Mouse (Mus musculus): ENCODE results near the gene Gm9821.
A peak's percentile ranks its signal among the peaks of the same experiment; 100 is the strongest.

The Gm9821 gene

DNA sequence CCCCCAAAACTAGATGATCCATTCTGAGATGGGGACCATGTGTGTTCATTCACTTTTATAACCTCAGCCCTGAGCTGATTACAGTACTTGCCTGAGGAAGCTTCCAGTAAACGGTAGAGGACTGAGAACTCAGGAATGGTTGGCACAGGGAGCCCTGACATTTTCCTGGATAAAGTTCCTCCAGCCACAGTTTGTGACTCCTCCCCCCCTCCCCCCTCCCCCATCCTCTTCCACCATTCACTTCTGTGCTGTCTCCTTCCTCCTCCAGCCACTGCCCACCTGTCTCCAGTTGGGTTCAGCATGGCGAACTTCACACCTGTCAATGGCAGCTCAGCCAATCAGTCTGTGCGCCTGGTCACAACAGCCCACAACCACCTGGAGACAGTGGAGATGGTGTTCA is 18.6 kb upstream of the Gm9821 start, which contains the start of gene Chrm4:
TSS of gene Chrm4 (plus strand) at position 301 of the 400 bp plus-strand sequence.
- DNase-seq (ENCODE audit: low spot score in 2 of 2): no peak

DNA sequence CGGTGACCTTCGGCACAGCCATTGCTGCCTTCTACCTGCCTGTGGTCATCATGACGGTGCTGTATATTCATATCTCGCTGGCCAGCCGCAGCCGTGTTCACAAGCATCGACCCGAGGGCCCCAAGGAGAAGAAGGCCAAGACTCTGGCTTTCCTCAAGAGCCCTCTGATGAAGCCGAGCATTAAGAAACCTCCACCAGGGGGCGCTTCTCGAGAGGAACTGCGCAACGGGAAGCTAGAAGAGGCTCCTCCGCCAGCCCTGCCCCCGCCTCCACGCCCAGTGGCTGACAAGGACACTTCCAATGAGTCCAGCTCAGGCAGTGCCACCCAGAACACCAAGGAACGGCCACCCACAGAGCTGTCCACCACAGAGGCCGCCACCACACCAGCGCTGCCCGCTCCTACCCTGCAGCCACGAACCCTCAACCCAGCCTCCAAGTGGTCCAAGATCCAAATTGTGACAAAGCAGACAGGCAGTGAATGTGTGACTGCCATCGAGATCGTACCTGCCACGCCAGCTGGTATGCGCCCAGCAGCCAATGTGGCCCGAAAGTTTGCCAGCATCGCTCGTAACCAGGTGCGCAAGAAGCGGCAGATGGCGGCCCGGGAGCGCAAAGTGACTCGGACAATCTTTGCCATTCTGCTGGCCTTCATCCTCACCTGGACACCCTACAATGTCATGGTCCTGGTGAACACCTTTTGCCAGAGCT is 17.5 kb upstream of the Gm9821 start:
- peak; percentile 54 to 67 for DNase-seq (ENCODE audit: low spot score in 2 of 2)

DNA sequence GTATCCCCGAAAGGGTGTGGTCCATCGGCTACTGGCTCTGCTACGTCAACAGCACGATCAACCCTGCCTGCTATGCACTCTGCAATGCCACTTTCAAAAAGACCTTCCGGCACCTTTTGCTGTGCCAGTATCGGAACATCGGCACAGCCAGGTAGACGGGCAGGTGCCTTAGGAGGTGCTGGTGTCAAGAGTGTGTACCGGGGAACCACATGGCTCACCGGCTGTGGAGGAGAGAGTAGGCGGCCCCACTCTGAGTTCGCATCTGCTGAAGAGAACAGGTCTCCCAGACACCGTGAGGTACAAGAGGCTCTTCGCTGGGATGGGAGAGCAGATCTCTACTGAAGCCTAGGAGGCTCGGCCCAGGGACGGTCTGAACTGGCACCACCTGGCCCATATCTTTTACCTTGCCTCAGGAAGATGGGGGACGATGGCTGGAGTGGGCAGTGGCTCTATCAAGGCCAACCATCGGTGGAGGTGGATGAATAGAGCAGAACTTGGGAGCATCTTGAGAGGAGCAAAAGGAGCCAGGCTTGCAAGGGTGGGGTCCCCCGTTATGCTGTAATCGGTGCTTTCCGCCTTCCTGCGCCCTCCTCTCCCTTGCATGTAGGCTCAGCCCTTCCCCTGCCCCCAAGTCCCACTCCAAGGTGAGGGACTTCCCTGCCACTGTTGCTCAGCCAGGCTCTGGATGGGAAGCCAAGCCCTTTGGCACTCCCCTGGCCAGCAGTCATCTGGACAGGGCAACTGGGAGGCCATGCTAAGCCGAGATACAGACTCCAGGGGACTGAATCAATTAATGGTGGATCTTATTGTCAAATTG is 16.8 kb upstream of the Gm9821 start:
- no peak for DNase-seq (ENCODE audit: low spot score in 2 of 2)

DNA sequence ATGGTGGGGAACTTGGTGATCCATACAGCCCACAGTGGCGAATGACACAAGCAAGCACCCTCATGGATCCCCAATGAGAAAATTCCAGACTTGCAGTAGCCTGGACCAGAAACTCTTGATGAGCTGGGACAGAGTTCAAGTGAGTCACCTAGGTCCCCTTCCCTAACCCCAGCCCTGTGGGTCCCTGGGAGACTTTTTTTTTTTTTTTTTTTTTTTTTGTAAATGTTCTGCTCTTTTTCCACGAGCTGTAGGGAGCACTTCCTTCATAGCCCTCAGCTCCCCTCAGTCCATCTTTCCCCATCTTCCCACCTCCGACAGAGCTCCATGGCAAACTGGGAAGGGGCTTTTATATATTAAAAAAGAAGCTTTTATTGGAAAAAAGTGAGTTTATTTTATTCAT is 16.0 kb upstream of the Gm9821 start:
- no peak for DNase-seq (ENCODE audit: low spot score in 2 of 2)

DNA sequence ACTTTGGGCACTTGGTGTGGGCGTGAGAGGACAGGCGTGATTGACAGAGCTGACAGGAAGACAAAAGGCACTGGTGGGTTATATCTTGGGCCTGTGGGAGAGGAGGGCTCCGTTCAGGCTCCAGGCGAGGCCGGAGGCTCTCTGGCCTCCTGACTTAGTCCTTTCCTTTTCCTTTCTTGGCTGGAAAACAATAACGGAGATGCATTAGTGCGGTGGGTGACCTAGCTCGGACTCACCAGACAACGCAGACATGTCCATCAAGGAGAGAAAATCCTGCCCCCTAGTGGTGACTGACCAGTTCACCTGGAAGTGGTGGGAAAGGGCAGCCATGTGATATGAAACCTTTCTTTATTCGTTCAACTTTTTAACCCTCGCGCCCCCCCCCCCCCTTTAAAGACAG is 15.6 kb upstream of the Gm9821 start:
- DNase-seq (ENCODE audit: low spot score in 2 of 2): no peak

GRCm38 (mm10) chr2:91930761-91931291 is 14.7 kb upstream of the Gm9821 start:
- DNase-seq (ENCODE audit: low spot score in 2 of 2): no peak

DNA sequence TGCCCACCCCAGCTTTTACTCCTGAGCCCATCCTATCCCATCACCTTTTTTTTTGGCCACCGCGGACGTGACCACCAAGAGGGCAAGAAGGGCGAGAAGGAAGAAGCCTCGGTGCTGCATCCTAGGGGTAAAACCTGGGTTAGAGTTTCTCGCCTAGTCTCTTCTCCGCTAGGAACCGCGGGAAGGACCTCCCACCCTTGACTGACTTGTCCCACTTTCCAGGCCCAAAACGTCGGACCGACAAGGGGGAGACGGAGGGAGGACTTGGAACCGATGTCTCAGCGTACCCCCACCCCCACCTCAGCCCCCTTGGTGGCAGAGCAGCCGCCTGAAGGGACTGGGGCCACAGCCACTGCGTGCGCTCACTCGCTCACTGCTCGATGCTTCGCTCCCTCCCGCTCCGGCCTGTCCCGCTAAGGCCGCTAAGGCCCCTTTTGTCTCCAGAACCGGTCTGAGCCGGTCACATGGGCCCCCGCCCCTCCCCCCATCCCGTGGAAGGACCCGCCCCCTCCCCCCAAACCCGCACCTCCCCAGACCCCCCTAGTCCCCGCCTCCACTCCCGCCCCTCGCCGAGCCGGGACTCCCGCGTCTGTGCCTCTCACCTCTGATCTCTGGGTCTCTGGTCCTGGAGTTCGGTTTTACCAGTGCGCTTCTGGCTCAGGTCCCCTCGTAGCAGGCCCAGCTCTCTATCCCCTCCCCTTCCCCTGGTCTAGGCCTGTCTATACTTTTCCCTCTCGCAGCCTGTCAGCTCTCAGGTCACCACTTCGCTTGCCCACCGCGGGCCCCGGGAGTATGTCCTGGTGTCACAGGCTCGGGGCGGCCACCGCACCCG is 14.0 kb upstream of the Gm9821 start:
- DNase-seq (ENCODE audit: low spot score in 2 of 2): no peak

DNA sequence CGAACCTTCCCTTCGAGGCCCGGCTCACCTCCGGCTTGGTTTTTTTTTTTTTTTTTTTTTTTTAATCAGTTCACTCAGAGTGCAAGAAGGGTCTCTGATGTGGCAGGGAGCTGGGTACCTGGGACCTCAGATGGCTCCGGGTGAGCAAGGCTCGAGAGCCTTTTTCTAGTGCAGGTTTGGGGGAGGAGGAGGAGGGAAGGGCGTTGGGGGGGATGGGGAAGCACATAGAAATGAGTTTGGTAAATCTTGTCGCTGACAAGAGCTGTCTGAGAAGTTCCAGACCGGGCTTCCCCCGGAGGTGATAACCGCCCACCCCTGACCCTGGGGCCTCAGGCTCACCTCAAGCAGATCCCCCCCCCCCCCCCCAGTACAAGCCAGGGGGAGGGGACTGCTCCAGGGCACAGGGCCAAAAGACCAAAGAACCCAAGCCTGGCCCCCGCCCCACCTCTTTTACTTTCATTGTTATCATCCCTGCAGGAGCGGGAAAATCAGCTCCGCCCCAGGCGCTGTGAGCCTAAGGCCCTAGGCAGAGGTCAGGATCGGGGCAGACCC is 13.3 kb upstream of the Gm9821 start, which contains the start of gene Mdk:
TSS of gene Mdk (minus strand) at position 138 of the 552 bp plus-strand sequence.
- no peak for DNase-seq (ENCODE audit: low spot score in 2 of 2)

- no peak for DNase-seq (ENCODE audit: low spot score in 2 of 2)
Observed at GRCm38 (mm10) chr2:91932737-91933350, 12.7 kb upstream of the Gm9821 start.

DNA sequence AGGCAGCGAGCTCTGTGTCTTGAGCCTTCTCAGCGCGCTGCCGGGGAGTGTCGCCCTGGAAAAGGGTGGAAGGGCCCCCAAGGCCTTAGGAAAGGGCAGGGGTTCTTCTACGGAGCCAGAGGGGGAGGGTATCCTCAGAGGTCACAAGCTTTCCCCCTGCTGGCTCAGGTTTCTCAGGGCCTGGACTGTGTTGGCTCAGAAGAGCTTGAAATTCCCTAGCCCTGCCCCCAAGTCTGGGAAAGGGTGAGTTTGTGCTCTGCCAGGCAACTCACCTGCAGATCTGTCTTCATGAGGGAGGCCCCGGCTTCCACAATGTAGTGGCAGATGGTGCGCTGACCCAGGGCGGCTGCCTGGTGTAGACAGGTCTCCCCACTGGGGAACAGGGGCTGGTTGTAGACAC is 12.0 kb upstream of the Gm9821 start:
- DNase-seq (ENCODE audit: low spot score in 2 of 2): no peak

DNA sequence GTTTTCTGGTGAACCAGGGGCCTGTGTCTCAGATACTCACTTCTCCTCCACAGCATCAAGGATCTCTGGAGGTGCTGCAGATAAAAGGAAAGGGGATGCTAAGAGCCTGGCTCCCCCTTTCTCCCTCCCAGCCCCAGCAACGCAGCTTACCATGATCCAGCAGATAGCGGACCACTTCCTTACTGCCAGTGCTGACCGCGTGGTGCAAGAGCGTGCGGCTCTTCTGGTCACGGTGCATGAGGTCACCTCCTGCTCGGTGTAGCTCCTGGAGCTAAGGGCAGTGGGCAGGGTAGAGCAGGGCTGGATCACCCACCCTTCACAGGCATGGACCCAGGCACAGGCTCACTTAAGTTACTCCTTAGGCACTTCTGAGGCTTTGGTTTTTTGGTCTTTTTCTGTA is 11.5 kb upstream of the Gm9821 start:
- DNase-seq (ENCODE audit: low spot score in 2 of 2): no peak

DNA sequence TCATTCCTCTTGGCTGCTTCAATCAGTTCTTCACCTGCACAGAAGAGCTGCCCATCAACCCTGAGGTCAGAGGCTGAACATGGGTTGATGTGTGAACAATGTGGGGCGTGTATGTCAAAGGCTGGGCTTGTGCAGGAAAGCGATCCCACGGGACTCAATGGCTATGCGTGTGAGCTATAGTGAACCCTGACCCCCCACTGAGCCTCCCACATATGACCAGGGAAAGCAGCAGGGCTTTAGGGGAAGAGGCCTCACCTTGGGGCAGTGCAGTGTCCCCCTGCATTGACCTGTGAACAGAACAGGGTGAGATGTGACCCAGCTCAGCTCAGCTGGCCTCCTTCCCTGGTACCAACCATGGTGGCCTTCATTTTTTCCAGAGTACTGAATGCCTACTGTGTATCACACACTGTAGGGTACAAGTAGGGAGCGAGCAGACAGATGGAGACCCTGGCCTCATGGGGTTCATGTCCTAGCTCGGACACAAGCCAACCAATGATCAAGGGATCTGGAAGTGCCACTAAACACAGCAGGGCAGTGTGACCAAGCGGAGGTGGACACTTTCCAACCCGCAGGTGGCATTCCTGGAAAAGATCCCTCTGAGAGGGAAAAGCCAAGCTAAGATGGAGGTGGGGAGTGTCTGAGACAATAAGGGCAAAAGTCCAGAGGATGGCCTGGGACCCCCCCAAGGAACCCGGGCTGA is 10.5 kb upstream of the Gm9821 start:
- DNase-seq (ENCODE audit: low spot score in 2 of 2): no peak

GRCm38 (mm10) chr2:91936154-91936553 is 9.3 kb upstream of the Gm9821 start:
- no peak for DNase-seq (ENCODE audit: low spot score in 2 of 2)

- no peak for DNase-seq (ENCODE audit: low spot score in 2 of 2)
Observed at GRCm38 (mm10) chr2:91939303-91939935, 6.1 kb upstream of the Gm9821 start.

DNA sequence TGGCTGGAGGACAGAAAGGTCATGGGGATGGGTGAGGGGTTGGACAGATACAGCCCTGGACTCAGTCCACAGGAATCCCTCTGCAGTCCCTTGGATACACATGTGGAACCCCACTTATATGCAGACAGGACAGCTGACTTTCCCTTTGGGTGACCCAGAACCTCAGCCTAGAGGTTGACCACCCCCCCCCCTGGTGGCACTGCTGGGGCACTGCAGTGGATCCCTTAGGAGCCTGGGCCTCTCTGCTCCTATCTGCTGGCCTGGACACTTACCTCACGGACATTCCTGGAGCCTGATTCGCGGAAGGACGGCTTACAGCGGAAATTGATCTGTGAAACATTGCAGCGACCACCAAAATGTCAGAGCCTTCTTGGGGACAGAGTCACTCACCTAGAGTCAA is 3.1 kb upstream of the Gm9821 start:
- no peak for DNase-seq (ENCODE audit: low spot score in 2 of 2)

- DNase-seq (ENCODE audit: low spot score in 2 of 2): peak; percentile 70 to 72
Observed at GRCm38 (mm10) chr2:91944170-91944950, 1.1 kb upstream of the Gm9821 start.

- no peak for DNase-seq (ENCODE audit: low spot score in 2 of 2)
Observed at GRCm38 (mm10) chr2:91946836-91947235, 1.3 kb downstream of the Gm9821 start.

DNA sequence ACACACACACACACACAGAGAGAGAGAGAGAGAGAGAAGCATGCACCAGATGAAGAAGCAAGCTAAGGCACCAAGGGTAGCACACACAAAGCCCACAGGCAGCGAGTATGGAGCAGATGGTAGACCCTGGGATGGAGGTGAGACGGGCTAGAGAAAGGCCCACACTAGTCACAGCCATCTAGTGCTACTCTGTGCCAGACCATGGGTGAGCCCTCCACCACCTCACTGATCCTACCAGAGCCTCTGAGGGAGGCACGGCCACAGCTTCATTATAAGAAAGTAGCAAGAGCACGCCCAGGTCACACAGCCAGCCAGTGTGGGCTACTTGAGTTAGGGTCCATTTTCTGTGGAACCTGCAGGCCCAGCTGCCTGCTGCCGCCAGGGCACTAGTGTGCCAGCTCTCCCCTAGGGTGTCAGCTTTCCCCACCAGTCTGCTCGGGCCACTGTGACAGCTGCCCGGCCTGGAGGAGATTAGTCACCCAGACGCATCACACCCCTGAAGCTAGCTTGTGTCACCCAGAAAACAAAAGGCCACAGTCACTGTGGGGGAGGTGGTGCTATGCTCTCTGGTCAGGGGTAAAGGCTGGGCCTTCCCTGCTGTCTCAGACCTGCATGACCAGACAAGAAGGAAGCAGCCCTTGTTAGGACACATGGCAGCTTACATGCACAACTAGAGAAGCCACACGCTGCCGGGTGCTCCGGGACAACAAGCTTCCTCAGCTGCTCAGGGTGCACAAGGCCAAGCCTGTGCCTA is 2.1 kb downstream of the Gm9821 start:
- DNase-seq (ENCODE audit: low spot score in 2 of 2): peak in 1 of 2 experiments; percentile 39

DNA sequence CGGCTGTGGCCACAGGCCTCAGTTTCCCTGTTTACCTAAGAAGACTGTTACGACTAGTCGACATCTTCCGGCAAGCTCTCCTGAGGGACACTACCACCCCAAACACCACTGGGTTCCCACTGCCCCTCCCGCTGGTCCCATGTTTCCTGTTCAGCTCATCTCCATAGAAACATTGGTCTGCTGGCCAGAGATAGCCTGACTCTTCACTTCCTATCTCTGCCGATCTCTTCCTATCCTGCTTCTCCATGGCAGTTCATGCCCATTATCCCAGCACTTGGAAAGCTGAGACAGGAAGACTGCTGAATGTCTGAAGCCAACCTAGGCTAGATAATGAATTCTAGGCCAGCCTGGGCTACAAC is 2.6 kb downstream of the Gm9821 start:
- peak in 1 of 2 experiments; percentile 29 for DNase-seq (ENCODE audit: low spot score in 2 of 2)
